Mouse (Mus musculus): ENCODE results near the gene Nxpe4. TPM values are rescaled to one million over a fixed set of nuclear protein-coding genes. Genes with fewer than 3 reads are reported as not detected.

Gene Nxpe4
- polyA plus RNA-seq, 1 experiment from 2014 or later = 8.0 TPM

DNA sequence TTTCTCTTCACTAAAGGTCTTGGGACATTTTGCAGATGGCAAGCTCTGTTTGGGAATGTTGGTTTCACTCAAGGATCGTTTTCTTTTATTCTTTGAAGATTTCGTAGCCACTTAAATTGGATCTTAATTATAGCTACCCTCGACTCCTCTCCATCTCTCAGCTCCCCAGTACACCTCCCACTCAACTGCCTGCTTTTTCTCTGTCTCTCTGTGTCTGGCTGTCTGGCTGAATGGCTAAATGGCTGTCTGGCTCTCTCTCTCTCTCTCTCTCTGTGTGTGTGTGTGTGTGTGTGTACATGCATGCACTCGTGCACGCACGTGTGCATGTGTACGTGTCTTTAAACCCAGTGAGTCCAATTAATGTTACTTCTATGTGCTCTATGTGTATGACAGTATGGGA lies 19.5 kb downstream of the Nxpe4 start:
- no peak overlapping the region for H3K4me3 ChIP-seq (replicated peaks; ENCODE audit: low read depth, low read length)
- no peaks in the 10 kb centered on the region for H3K9me3 ChIP-seq (ENCODE audit: control insufficient read depth, low read length)
- DNase-seq (no peak), ATAC-seq (ENCODE audit: low FRiP score, low TSS enrichment) (no peak)
- no peak overlapping the region for H3K9ac ChIP-seq (replicated peaks; ENCODE audit: low read length)
- no peaks in the 10 kb centered on the region for H3K36me3 ChIP-seq (ENCODE audit: control insufficient read depth, insufficient read depth, low read length)
- 96% methylated on average over 7 of the region's 7 CpGs for WGBS
- no peaks in the 10 kb centered on the region for H3K27me3 ChIP-seq (ENCODE audit: control insufficient read depth, insufficient read depth, low read length)
- peaks cover 15% of the 10 kb centered on the region for H3K4me1 ChIP-seq (ENCODE audit: control insufficient read depth, insufficient read depth, low read length)
- H3K4me2 ChIP-seq (ENCODE audit: low read length) = no peak overlapping the region
- H3K27ac ChIP-seq (replicated peaks; ENCODE audit: low read depth, low read length) = no peak overlapping the region

DNA sequence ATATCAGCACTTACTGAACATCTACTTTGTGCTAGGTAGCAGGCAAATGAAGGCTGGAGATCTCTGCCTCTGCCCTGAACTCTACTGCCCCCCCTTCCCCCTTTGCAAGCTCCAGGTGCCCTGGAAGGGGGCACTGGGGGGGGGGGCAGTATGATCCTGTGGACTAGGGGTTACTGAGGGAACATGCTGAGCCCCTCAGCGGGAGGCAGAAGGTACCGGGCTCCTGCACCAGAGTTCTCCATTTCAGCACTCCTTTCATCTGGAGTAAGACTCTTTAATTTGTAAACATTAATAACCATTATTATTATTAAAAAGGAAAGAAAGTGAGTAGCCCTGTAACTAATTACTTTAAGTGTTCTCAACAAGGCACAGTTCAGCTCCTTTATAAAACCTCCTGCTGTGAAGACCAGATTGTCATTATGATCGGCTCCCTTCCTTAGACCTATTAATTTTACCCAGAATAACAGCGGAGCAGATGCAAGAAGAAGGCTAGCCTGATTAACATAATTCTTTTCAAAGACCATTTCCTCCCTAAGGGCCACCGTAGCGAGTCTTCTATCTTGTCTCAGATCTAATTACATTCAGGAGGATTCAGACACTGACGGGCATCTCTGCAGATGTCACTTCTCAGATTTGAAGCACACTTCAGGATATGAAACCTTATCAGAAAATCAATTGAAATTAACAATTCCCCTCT lies 21.0 kb downstream of the Nxpe4 start:
- Histone ChIP-seq H3K9me3 (ENCODE audit: control insufficient read depth, low read length) (no peaks in the 10 kb centered on the region), H3K4me1 (ENCODE audit: control insufficient read depth, insufficient read depth, low read length) (peaks cover 15% of the 10 kb centered on the region), H3K36me3 (ENCODE audit: control insufficient read depth, insufficient read depth, low read length) (no peaks in the 10 kb centered on the region), H3K27ac (replicated peaks; ENCODE audit: low read depth, low read length) (peak overlapping the region; percentile 43), H3K9ac (replicated peaks; ENCODE audit: low read length) (no peak overlapping the region), H3K4me2 (ENCODE audit: low read length) (no peak overlapping the region), H3K27me3 (ENCODE audit: control insufficient read depth, insufficient read depth, low read length) (no peaks in the 10 kb centered on the region), H3K4me3 (replicated peaks; ENCODE audit: low read depth, low read length) (no peak overlapping the region)
- 6% methylated on average over 7 of the region's 7 CpGs for WGBS
- ATAC-seq (ENCODE audit: low FRiP score, low TSS enrichment) (peak; percentile 62; the same call in 1 of the 2 replicates), DNase-seq (peak; percentile 82)

DNA sequence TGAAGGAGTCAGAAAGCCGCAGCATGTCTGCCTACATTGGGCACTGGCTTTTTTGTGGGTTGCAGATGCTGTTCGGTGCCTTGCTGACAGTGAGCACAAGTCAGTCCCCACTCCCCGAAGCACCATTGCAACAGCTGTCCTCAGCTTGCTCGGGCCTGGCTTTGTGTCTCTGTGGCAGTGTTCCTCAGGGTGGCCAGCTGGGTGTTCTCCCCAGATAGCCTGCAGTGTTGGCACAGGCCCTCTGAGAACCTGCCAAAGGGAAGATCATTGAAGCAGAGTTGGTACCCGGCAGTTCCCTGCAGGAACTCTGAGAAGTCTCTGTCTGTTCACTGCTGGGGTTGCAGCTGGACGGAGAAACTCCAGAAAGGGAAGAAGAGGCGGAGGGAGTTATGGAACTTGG lies 22.5 kb downstream of the Nxpe4 start:
- ATAC-seq (ENCODE audit: low FRiP score, low TSS enrichment) (no peak), DNase-seq (peak; percentile 11)
- Histone ChIP-seq H3K27ac (replicated peaks; ENCODE audit: low read depth, low read length) (peak overlapping the region; percentile 55), H3K4me2 (ENCODE audit: low read length) (no peak overlapping the region), H3K4me1 (ENCODE audit: control insufficient read depth, insufficient read depth, low read length) (peaks cover 15% of the 10 kb centered on the region), H3K36me3 (ENCODE audit: control insufficient read depth, insufficient read depth, low read length) (no peaks in the 10 kb centered on the region), H3K9ac (replicated peaks; ENCODE audit: low read length) (no peak overlapping the region), H3K27me3 (ENCODE audit: control insufficient read depth, insufficient read depth, low read length) (no peaks in the 10 kb centered on the region), H3K9me3 (ENCODE audit: control insufficient read depth, low read length) (no peaks in the 10 kb centered on the region), H3K4me3 (replicated peaks; ENCODE audit: low read depth, low read length) (no peak overlapping the region)
- 64% methylated on average over 7 of the region's 7 CpGs for WGBS

DNA sequence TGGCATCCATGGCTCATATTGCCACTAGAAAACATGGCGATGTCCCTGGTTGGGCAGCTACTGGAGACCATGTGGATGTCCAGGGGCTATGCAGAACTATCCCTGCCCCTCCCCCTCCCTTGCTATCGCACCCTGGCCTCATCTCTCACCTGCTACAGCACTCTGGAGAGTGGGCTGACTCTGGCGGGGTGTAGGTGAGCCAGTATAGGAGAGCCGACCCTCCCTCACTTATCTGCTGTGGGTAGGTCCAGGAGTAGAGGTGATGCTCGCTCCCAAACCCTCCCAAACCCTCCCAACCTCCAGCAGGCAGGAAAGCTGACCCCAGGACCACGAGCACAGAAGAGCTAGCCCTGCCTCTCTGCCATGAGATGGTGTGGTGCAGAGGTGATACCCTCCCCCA lies 27.0 kb downstream of the Nxpe4 start:
- no peak for DNase-seq
- Histone ChIP-seq H3K9me3 (ENCODE audit: control insufficient read depth, low read length) (no peaks in the 10 kb centered on the region), H3K4me3 (replicated peaks; ENCODE audit: low read depth, low read length) (no peak overlapping the region), H3K4me2 (ENCODE audit: low read length) (no peak overlapping the region), H3K4me1 (ENCODE audit: control insufficient read depth, insufficient read depth, low read length) (peaks cover 8% of the 10 kb centered on the region), H3K36me3 (ENCODE audit: control insufficient read depth, insufficient read depth, low read length) (no peaks in the 10 kb centered on the region), H3K27ac (replicated peaks; ENCODE audit: low read depth, low read length) (no peak overlapping the region), H3K27me3 (ENCODE audit: control insufficient read depth, insufficient read depth, low read length) (no peaks in the 10 kb centered on the region), H3K9ac (replicated peaks; ENCODE audit: low read length) (no peak overlapping the region)
- WGBS = 81% methylated on average over 6 of the region's 6 CpGs
- ATAC-seq (ENCODE audit: low FRiP score, low TSS enrichment) = no peak

DNA sequence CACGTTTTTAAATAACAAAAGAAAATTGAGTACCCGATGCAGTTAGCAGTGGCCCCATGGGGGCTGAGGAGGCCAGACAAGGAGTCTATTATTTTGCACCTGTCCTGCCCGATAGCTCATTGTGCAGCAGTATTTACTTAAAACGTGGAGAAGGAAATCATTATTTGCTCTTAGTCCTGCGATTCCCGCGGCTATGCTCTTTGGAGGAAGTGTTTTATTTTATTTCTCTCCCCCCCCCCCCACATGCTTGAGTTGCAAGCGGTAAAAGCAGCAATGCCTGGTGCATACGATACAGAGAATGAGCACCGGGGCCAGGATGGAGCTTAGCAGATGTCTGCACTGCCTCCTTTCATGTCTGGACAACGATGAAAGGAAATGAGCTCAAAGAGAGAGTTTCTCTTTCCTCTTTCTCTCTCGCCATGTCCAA lies 35.6 kb downstream of the Nxpe4 start:
- Histone ChIP-seq H3K36me3 (ENCODE audit: control insufficient read depth, insufficient read depth, low read length) (no peaks in the 10 kb centered on the region), H3K9me3 (ENCODE audit: control insufficient read depth, low read length) (no peaks in the 10 kb centered on the region), H3K9ac (replicated peaks; ENCODE audit: low read length) (no peak overlapping the region; the same call in 1 of the 2 replicates), H3K4me1 (ENCODE audit: control insufficient read depth, insufficient read depth, low read length) (peaks cover 11% of the 10 kb centered on the region), H3K27me3 (ENCODE audit: control insufficient read depth, insufficient read depth, low read length) (no peaks in the 10 kb centered on the region), H3K27ac (replicated peaks; ENCODE audit: low read depth, low read length) (peak overlapping the region; percentile 28; the same call in 1 of the 2 replicates), H3K4me3 (replicated peaks; ENCODE audit: low read depth, low read length) (no peak overlapping the region), H3K4me2 (ENCODE audit: low read length) (peak overlapping the region; percentile 30; the same call in 1 of the 2 replicates)
- WGBS = 11% methylated on average over 12 of the region's 12 CpGs
- DNase-seq = peak; percentile 65
- ATAC-seq (ENCODE audit: low FRiP score, low TSS enrichment) = no peak

- ATAC-seq (ENCODE audit: low FRiP score, low TSS enrichment) (no peak), DNase-seq (no peak)
- no peaks in the 10 kb centered on the region for H3K9me3 ChIP-seq (ENCODE audit: control insufficient read depth, low read length)
- H3K36me3 ChIP-seq (ENCODE audit: control insufficient read depth, insufficient read depth, low read length) = no peaks in the 10 kb centered on the region
- H3K9ac ChIP-seq (replicated peaks; ENCODE audit: low read length) = no peak overlapping the region
- H3K4me3 ChIP-seq (replicated peaks; ENCODE audit: low read depth, low read length) = no peak overlapping the region
- no peaks in the 10 kb centered on the region for H3K27me3 ChIP-seq (ENCODE audit: control insufficient read depth, insufficient read depth, low read length)
- WGBS = 88% methylated on average over 6 of the region's 6 CpGs
- no peak overlapping the region for H3K27ac ChIP-seq (replicated peaks; ENCODE audit: low read depth, low read length)
- no peaks in the 10 kb centered on the region for H3K4me1 ChIP-seq (ENCODE audit: control insufficient read depth, insufficient read depth, low read length)
- no peak overlapping the region for H3K4me2 ChIP-seq (ENCODE audit: low read length)
Observed at GRCm38 (mm10) chr9:48210970-48211369, 49.1 kb downstream of the Nxpe4 start.

DNA sequence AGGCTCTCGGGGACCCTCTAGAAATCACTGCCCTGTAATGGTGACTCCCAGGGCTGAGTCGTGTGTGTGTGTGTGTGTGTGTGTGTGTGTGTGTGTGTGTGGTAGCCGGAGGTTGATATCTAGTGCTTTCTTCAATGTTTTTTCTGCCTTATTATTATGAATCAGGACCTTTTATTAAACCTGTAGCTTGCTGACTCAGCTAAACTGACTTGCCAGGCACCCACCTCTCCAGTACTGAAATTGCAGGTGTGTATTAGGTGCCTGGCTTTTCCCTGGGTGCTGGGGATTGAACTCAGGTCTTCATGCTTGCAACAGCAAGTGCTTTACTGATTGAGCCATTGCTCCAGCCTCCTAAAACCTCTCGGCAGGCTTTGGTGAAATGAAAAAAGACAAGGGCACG lies 50.1 kb downstream of the Nxpe4 start:
- 92% methylated on average over 5 of the region's 5 CpGs for WGBS
- ATAC-seq (ENCODE audit: low FRiP score, low TSS enrichment) = no peak

DNA sequence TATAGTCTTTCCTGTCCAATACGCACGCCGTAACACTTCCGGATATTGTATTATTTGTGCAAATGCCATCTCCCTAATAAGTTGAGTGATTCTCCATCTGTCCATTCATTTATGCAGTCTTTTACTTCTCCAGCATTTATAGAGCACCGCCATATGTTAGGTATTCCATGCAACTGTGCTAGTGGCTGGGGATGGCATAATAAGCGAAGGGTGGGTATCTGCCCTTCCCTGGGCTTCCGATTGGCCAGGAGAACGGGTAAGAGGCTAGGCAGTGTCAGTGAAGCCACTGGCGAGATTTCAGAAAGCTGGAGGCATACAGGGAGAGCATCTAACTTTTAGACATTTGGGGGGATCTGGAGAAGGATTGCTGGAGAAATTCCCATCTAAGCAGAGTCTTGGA lies 52.9 kb downstream of the Nxpe4 start:
- Histone ChIP-seq H3K4me1 (ENCODE audit: control insufficient read depth, insufficient read depth, low read length) (no peaks in the 10 kb centered on the region), H3K9me3 (ENCODE audit: control insufficient read depth, low read length) (no peaks in the 10 kb centered on the region), H3K27ac (replicated peaks; ENCODE audit: low read depth, low read length) (no peak overlapping the region), H3K4me2 (ENCODE audit: low read length) (no peak overlapping the region), H3K27me3 (ENCODE audit: control insufficient read depth, insufficient read depth, low read length) (no peaks in the 10 kb centered on the region), H3K36me3 (ENCODE audit: control insufficient read depth, insufficient read depth, low read length) (no peaks in the 10 kb centered on the region), H3K4me3 (replicated peaks; ENCODE audit: low read depth, low read length) (no peak overlapping the region), H3K9ac (replicated peaks; ENCODE audit: low read length) (no peak overlapping the region)
- 88% methylated on average over 9 of the region's 9 CpGs for WGBS
- ATAC-seq (ENCODE audit: low FRiP score, low TSS enrichment) = no peak
- no peak for DNase-seq

More for the DNA sequence above, 50.1 kb downstream of the Nxpe4 start:
- no peaks in the 10 kb centered on the region for H3K36me3 ChIP-seq (ENCODE audit: control insufficient read depth, insufficient read depth, low read length)
- H3K4me2 ChIP-seq (ENCODE audit: low read length) = no peak overlapping the region
- H3K27me3 ChIP-seq (ENCODE audit: control insufficient read depth, insufficient read depth, low read length) = no peaks in the 10 kb centered on the region
- H3K9me3 ChIP-seq (ENCODE audit: control insufficient read depth, low read length) = no peaks in the 10 kb centered on the region
- H3K9ac ChIP-seq (replicated peaks; ENCODE audit: low read length) = no peak overlapping the region
- no peak for DNase-seq
- H3K27ac ChIP-seq (replicated peaks; ENCODE audit: low read depth, low read length) = no peak overlapping the region
- H3K4me3 ChIP-seq (replicated peaks; ENCODE audit: low read depth, low read length) = no peak overlapping the region
- no peaks in the 10 kb centered on the region for H3K4me1 ChIP-seq (ENCODE audit: control insufficient read depth, insufficient read depth, low read length)

All from midbrain, embryonic 14.5 days (tissue).